Mouse (Mus musculus): ENCODE data around the gene Tas1r3.
A peak's percentile ranks its signal among the peaks of the same experiment; 100 is the strongest.

Tas1r3 gene

GRCm38 (mm10) chr4:155888181-155888580 is 25.0 kb upstream of the Tas1r3 start:
- no peak for DNase-seq (ENCODE audit: low read depth in 2 of 2, low spot score in 2 of 2)

- DNase-seq (ENCODE audit: low read depth in 2 of 2, low spot score in 2 of 2) = no peak
Observed at GRCm38 (mm10) chr4:155887674-155888073, 24.5 kb upstream of the Tas1r3 start.

- DNase-seq (ENCODE audit: low read depth in 2 of 2, low spot score in 2 of 2) = no peak
Observed at GRCm38 (mm10) chr4:155886330-155886729, 23.2 kb upstream of the Tas1r3 start.

- no peak for DNase-seq (ENCODE audit: low read depth in 2 of 2, low spot score in 2 of 2)
Observed at GRCm38 (mm10) chr4:155883587-155883986, 20.4 kb upstream of the Tas1r3 start.

- DNase-seq (ENCODE audit: low read depth in 2 of 2, low spot score in 2 of 2) = no peak
Observed at GRCm38 (mm10) chr4:155871404-155871803, 8.2 kb upstream of the Tas1r3 start.

- peak; percentile 89 to 94 for DNase-seq (ENCODE audit: low read depth in 2 of 2, low spot score in 2 of 2)
Observed at GRCm38 (mm10) chr4:155869317-155870033, 6.3 kb upstream of the Tas1r3 start, which contains the start of the genes Cptp and Ints11. Gene Cptp (minus strand): TSS chr4:155869440. Gene Ints11 (plus strand): TSS chr4:155869546.

- DNase-seq (ENCODE audit: low read depth in 2 of 2, low spot score in 2 of 2) = no peak
Observed at GRCm38 (mm10) chr4:155868614-155869298, 5.6 kb upstream of the Tas1r3 start.

- no peak for DNase-seq (ENCODE audit: low read depth in 2 of 2, low spot score in 2 of 2)
Observed at GRCm38 (mm10) chr4:155861787-155862186, 1.4 kb downstream of the Tas1r3 start.

- DNase-seq (ENCODE audit: low read depth in 2 of 2, low spot score in 2 of 2) = no peak
Observed at GRCm38 (mm10) chr4:155859318-155859717, 3.8 kb downstream of the Tas1r3 start.

- DNase-seq (ENCODE audit: low read depth in 2 of 2, low spot score in 2 of 2) = no peak
Observed at GRCm38 (mm10) chr4:155856881-155857280, 6.3 kb downstream of the Tas1r3 start.

- DNase-seq (ENCODE audit: low read depth in 2 of 2, low spot score in 2 of 2) = no peak
Observed at GRCm38 (mm10) chr4:155856071-155856470, 7.1 kb downstream of the Tas1r3 start.

GRCm38 (mm10) chr4:155854991-155855390 is 8.2 kb downstream of the Tas1r3 start:
- no peak for DNase-seq (ENCODE audit: low read depth in 2 of 2, low spot score in 2 of 2)

GRCm38 (mm10) chr4:155853421-155853820 is 9.7 kb downstream of the Tas1r3 start:
- DNase-seq (ENCODE audit: low read depth in 2 of 2, low spot score in 2 of 2) = no peak

GRCm38 (mm10) chr4:155851951-155852411 is 11.2 kb downstream of the Tas1r3 start:
- no peak for DNase-seq (ENCODE audit: low read depth in 2 of 2, low spot score in 2 of 2)

- DNase-seq (ENCODE audit: low read depth in 2 of 2, low spot score in 2 of 2) = no peak
Observed at GRCm38 (mm10) chr4:155851368-155851767, 11.8 kb downstream of the Tas1r3 start.

- DNase-seq (ENCODE audit: low read depth in 2 of 2, low spot score in 2 of 2) = no peak
Observed at GRCm38 (mm10) chr4:155849792-155850451, 13.2 kb downstream of the Tas1r3 start.

GRCm38 (mm10) chr4:155849391-155849790 is 13.8 kb downstream of the Tas1r3 start:
- DNase-seq (ENCODE audit: low read depth in 2 of 2, low spot score in 2 of 2) = no peak

- no peak for DNase-seq (ENCODE audit: low read depth in 2 of 2, low spot score in 2 of 2)
Observed at GRCm38 (mm10) chr4:155848434-155849095, 14.6 kb downstream of the Tas1r3 start.

- DNase-seq (ENCODE audit: low read depth in 2 of 2, low spot score in 2 of 2) = no peak
Observed at GRCm38 (mm10) chr4:155847591-155848352, 15.4 kb downstream of the Tas1r3 start.

GRCm38 (mm10) chr4:155846871-155847578 is 16.1 kb downstream of the Tas1r3 start, which contains the start of gene Dvl1:
Gene Dvl1 (plus strand): TSS chr4:155847402.
- peak; percentile 94 to 96 for DNase-seq (ENCODE audit: low read depth in 2 of 2, low spot score in 2 of 2)
